Mouse (Mus musculus) lung, postnatal 0 days (tissue): Measurements from ENCODE around the gene Tns4. TPM values are rescaled to one million over a fixed set of nuclear protein-coding genes. Genes with fewer than 3 reads are reported as not detected.

Source experiments
- ATAC-seq: fragments of 200-750 bp; cut with Nextera tagmentation; 2 replicates; pipeline ENCODE4 v1.8.0; 2017; ENCODE audit warnings: moderate library complexity
- DNase-seq: peaks from one replicate; pipeline ENCODE4 v3.0.0-alpha.2; 2016; ENCODE audit warnings: low spot score
- H3K27ac ChIP-seq: fragments of 300-500 bp; sonication (generic); 2 replicates; pipeline ENCODE4 v1.5.1; 2014; ENCODE audit warnings: antibody characterized with exemption, mild to moderate bottlenecking, low read length, mixed read lengths
- H3K27me3 ChIP-seq: fragments of 300-500 bp; sonication (generic); replicated peaks from 2 replicates; pipeline ENCODE4 v1.6.1; 2014; ENCODE audit warnings: low read length, mixed read lengths; ENCODE audit not compliant: insufficient read depth
- H3K36me3 ChIP-seq: fragments of 300-500 bp; sonication (generic); 2 replicates; pipeline ENCODE4 v1.6.1; 2014; ENCODE audit warnings: low read length, mixed read lengths; ENCODE audit not compliant: insufficient read depth
- H3K4me1 ChIP-seq: fragments of 300-500 bp; sonication (generic); 2 replicates; pipeline ENCODE4 v1.6.1; 2014; ENCODE audit warnings: antibody characterized with exemption, low read depth, low read length, mixed read lengths; ENCODE audit not compliant: insufficient read depth
- H3K4me2 ChIP-seq: fragments of 300-500 bp; sonication (generic); replicated peaks from 2 replicates; pipeline ENCODE4 v1.6.1; 2014; ENCODE audit warnings: low read depth, mild to moderate bottlenecking, low read length, moderate library complexity, mixed read lengths
- H3K4me3 ChIP-seq: fragments of 300-500 bp; sonication (generic); 2 replicates; pipeline ENCODE4 v1.5.1; 2014; ENCODE audit warnings: low read depth, low read length
- H3K9ac ChIP-seq: fragments of 300-500 bp; sonication (generic); replicated peaks from 2 replicates; pipeline ENCODE4 v1.6.1; 2014; ENCODE audit warnings: low read depth, mild to moderate bottlenecking
- H3K9me3 ChIP-seq: fragments of 300-500 bp; sonication (generic); 2 replicates; pipeline ENCODE4 v1.6.1; 2016; ENCODE audit warnings: low read length, mixed read lengths
- CTCF ChIP-seq: IDR thresholded peaks from 2 replicates; pipeline ENCODE4 v1.5.1; 2016; ENCODE audit warnings: antibody characterized with exemption, mild to moderate bottlenecking
- EP300 ChIP-seq: IDR thresholded peaks from 2 replicates; pipeline ENCODE4 v1.6.1; 2016; ENCODE audit warnings: antibody characterized with exemption, mild to moderate bottlenecking, control low read depth
- WGBS: fragments of 180-500 bp; shearing (Covaris S2); extraction: QIAGEN DNeasy Blood & Tissue Kit; methylation state at CpG from one replicate; pipeline ENCODE4 v1.1.7; 2014; 5-methylcytosine and 5-hydroxymethylcytosine counted together
- polyA plus RNA-seq: library from polyadenylated mRNA; unstranded; fragments of >200 nt; fragmentation: Nextera tagmentation; extraction: Ambion mirVana; gene quantifications from 2 replicates; pipeline ENCODE4 v1.2.1, GENCODE M21; 2015

The Tns4 gene
- polyA plus RNA-seq, 1 experiment from 2014 or later: 0.24 TPM

GRCm38 (mm10) chr11:99041841-99042780 lies 47.0 kb downstream of the Tns4 start:
- Histone ChIP-seq H3K27ac (peak overlapping the region; percentile 88), H3K4me1 (peaks cover 14% of the 10 kb centered on the region; the same call in 1 of the 2 replicates), H3K9ac (peak overlapping the region; percentile 58), H3K27me3 (no peaks in the 10 kb centered on the region), H3K9me3 (no peaks in the 10 kb centered on the region), H3K4me3 (peak overlapping the region; percentile 61), H3K36me3 (no peaks in the 10 kb centered on the region), H3K4me2 (peak overlapping the region; percentile 91)
- DNase-seq (no peak), ATAC-seq (no peak)
- TF ChIP-seq EP300 (no peak), CTCF (no peak)
- 23% methylated on average over 16 of the region's 16 CpGs for WGBS

- no peaks in the 10 kb centered on the region for H3K9me3 ChIP-seq
- H3K27me3 ChIP-seq: no peaks in the 10 kb centered on the region
- peak within 1 kb of the TSS; percentile 58 for H3K9ac ChIP-seq
- peaks cover 10% of the 10 kb centered on the region; the same call in 1 of the 2 replicates for H3K4me1 ChIP-seq
- DNase-seq: peak; percentile 68
- no peak for TF ChIP-seq EP300
- peak; percentile 46 for TF ChIP-seq CTCF
- 1% methylated on average over 41 of the region's 63 CpGs for WGBS
- H3K27ac ChIP-seq: peak within 1 kb of the TSS; percentile 88
- peak within 1 kb of the TSS; percentile 61 for H3K4me3 ChIP-seq
- H3K36me3 ChIP-seq: no peaks in the 10 kb centered on the region
- H3K4me2 ChIP-seq: peak within 1 kb of the TSS; percentile 91
- peak; percentile 71 for ATAC-seq
These were observed 47.9 kb downstream of the Tns4 start, which contains the start of gene Igfbp4 for GRCm38 (mm10) chr11:99041051-99041729. Igfbp4 (plus strand) TSS chr11:99041244.

- H3K27ac ChIP-seq: peak overlapping the region; percentile 88
- 0 out of 2 replicates have a peak, but pooled peaks have one; percentile 10 for TF ChIP-seq EP300
- TF ChIP-seq CTCF: peak; percentile 82
- DNase-seq: peak; percentile 73
- H3K36me3 ChIP-seq: no peaks in the 10 kb centered on the region
- peak overlapping the region; percentile 91 for H3K4me2 ChIP-seq
- H3K9ac ChIP-seq: peak overlapping the region; percentile 58
- peak; percentile 35 for ATAC-seq
- H3K27me3 ChIP-seq: no peaks in the 10 kb centered on the region
- H3K4me1 ChIP-seq: peaks cover 9% of the 10 kb centered on the region; the same call in 1 of the 2 replicates
- H3K9me3 ChIP-seq: no peaks in the 10 kb centered on the region
- peak overlapping the region; percentile 61 for H3K4me3 ChIP-seq
- WGBS: 1% methylated on average over 17 of the region's 17 CpGs
These were observed 48.6 kb downstream of the Tns4 start for GRCm38 (mm10) chr11:99040346-99040974.

DNA sequence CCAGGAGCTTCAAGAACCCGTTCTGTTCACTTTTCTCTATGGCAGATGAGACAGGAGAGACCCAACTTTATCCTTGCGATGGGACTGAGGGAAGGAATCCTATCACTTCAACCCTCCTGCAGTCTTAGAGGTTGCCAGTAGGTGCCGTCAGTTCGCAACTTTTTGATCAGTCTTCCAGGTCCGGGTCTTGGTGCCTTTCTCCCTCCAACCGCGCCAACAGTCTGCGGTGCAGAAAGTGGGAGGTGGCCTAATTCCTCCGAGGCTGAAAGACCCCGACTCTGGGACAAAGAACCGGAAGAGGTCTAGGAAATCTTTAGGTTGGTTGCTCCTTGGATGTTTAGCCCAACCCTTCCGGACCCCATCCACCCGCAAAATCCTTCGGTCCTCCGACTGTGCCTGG lies 49.3 kb downstream of the Tns4 start:
- Histone ChIP-seq H3K27me3 (no peaks in the 10 kb centered on the region), H3K9me3 (no peaks in the 10 kb centered on the region), H3K9ac (no peak overlapping the region), H3K4me1 (peaks cover 6% of the 10 kb centered on the region; the same call in 1 of the 2 replicates), H3K36me3 (no peaks in the 10 kb centered on the region), H3K4me2 (peak overlapping the region; percentile 91), H3K27ac (peak overlapping the region; percentile 88; the same call in 1 of the 2 replicates), H3K4me3 (peak overlapping the region; percentile 61)
- ATAC-seq (peak; percentile 75), DNase-seq (peak; percentile 89)
- under 1% methylated on average over 15 of the region's 15 CpGs for WGBS
- TF ChIP-seq EP300 (no peak), CTCF (peak; percentile 90)

DNA sequence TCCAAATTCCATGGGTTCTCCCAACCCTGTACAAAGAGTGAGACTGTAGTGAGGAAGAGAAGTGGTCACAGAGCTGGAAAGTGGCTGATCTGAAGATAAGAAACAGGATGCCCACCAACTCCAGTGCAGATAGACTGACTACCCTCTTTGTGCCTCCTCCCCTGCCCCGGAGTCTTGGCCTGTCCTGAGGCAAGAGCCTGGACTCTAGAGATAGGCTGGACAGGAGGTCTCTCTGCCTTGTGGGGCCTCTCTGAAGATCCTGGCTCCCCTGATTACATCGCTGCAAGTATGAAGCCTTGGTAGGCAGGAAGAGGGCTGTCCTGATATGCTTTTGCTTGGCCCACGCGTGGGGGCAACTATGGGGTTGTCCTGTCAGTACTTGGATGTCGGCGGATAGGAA lies 52.9 kb downstream of the Tns4 start:
- TF ChIP-seq CTCF: no peak
- no peak for TF ChIP-seq EP300
- 52% methylated on average over 6 of the region's 6 CpGs for WGBS
- Histone ChIP-seq H3K9ac (no peak overlapping the region), H3K27me3 (no peaks in the 10 kb centered on the region), H3K4me3 (no peak overlapping the region), H3K36me3 (no peaks in the 10 kb centered on the region), H3K4me2 (no peak overlapping the region), H3K27ac (no peak overlapping the region), H3K4me1 (0 out of 2 replicates have a peak, but pooled peaks cover 6% of the 10 kb centered on the region), H3K9me3 (no peaks in the 10 kb centered on the region)
- DNase-seq: no peak
- no peak for ATAC-seq
